Mouse (Mus musculus) hindbrain, postnatal 0 days (tissue): ENCODE measurements around the gene Ddx1. TPM values are rescaled to one million over a fixed set of nuclear protein-coding genes. Genes with fewer than 3 reads are reported as not detected.

Experiments
- ATAC-seq: fragments of 200-750 bp; cut with Nextera tagmentation; 2 replicates; pipeline ENCODE4 v1.8.0; 2017; ENCODE audit warnings: mild to moderate bottlenecking, moderate TSS enrichment, moderate library complexity
- DNase-seq: peaks from one replicate; pipeline ENCODE4 v3.0.0-alpha.2; 2015; ENCODE audit warnings: low spot score
- H3K27ac ChIP-seq: fragments of 300-500 bp; sonication (generic); 2 replicates; pipeline ENCODE4 v1.5.1; 2014; ENCODE audit warnings: mild to moderate bottlenecking
- H3K27me3 ChIP-seq: fragments of 300-500 bp; sonication (generic); 2 replicates; pipeline ENCODE4 v1.6.1; 2014; ENCODE audit warnings: low read length, mixed read lengths; ENCODE audit not compliant: insufficient read depth
- H3K36me3 ChIP-seq: fragments of 300-500 bp; sonication (generic); 2 replicates; pipeline ENCODE4 v1.6.1; 2014; ENCODE audit warnings: low read length, mixed read lengths; ENCODE audit not compliant: insufficient read depth
- H3K4me1 ChIP-seq: fragments of 300-500 bp; sonication (generic); 2 replicates; pipeline ENCODE4 v1.6.1; 2014; ENCODE audit warnings: antibody characterized with exemption, low read length, mixed read lengths; ENCODE audit not compliant: insufficient read depth
- H3K4me2 ChIP-seq: fragments of 300-500 bp; sonication (generic); 2 replicates; pipeline ENCODE4 v1.6.1; 2014; ENCODE audit warnings: low read depth, mild to moderate bottlenecking, low read length, moderate library complexity, mixed read lengths
- H3K4me3 ChIP-seq: fragments of 300-500 bp; sonication (generic); 2 replicates; pipeline ENCODE4 v1.5.1; 2014; ENCODE audit warnings: low read length
- H3K9ac ChIP-seq: fragments of 300-500 bp; sonication (generic); replicated peaks from 2 replicates; pipeline ENCODE4 v1.6.1; 2014; ENCODE audit warnings: mild to moderate bottlenecking, low read length, moderate library complexity, mixed read lengths
- H3K9me3 ChIP-seq: fragments of 300-500 bp; sonication (generic); 2 replicates; pipeline ENCODE4 v1.6.1; 2016; ENCODE audit warnings: low read length, mixed read lengths
- CTCF ChIP-seq: IDR thresholded peaks from 2 replicates; pipeline ENCODE4 v1.5.1; 2016; ENCODE audit warnings: antibody characterized with exemption, control low read depth, low read depth
- WGBS: fragments of 180-500 bp; shearing (Covaris S2); extraction: QIAGEN DNeasy Blood & Tissue Kit; methylation state at CpG from one replicate; pipeline ENCODE4 v1.1.7; 2014; 5-methylcytosine and 5-hydroxymethylcytosine counted together
- polyA plus RNA-seq: library from polyadenylated mRNA; unstranded; fragments of >200 nt; fragmentation: Nextera tagmentation; extraction: Ambion mirVana; gene quantifications from 2 replicates; pipeline ENCODE4 v1.2.1, GENCODE M21; 2015
- total RNA-seq: library from RNA; depleted of rRNA; stranded (reverse); fragments of >200 nt; gene quantifications from 2 replicates; pipeline ENCODE4 v1.2.3, GENCODE M21; 2014; rRNA removed

The Ddx1 gene
- total RNA-seq (29.2 and 29.4 TPM in 2 replicates), polyA plus RNA-seq (120 and 130 TPM in 2 replicates)

DNA sequence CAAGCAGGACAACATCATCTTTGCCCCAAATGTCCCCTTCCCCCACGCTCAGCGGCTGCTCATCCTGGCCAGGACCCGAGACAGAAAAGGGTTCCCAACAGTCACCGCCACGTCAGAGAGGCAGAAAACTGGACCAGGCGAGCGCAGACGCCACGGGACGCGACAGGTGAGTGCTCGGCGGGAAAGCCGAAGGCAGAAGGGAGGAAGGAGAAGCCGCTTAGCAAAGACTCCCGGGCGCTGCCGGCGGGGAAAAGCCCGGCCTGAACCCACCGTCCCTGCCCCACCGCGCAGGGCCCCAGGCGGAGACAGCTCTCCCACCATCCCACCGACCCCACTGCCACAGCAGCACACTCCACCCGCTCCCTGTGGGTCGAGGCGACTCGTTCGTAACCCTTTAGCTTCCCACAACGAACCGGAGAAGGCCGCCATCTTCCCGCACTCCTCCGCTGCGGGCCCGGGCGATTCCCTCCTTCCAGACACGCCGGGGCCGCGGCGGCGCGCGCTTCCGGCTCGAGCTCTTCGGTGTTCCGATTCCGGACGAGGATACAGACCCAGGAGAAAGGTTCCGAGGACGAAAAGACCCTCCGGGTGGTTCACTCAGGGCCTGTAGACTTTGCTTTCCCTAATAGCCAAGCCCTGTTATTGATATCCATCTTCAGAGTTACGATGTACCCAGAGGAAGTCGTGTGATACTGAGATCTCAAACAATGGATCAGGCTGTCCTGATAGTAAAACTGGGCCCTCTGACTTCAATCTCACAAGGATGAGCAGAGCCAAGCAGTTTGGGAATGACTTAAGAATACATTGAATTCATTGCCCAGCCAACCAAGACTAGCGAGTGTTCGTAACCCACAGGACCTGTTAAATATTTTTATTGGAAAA, at the start of gene Ddx1:
Gene Ddx1, minus strand, starts transcription at position 523 of the 882 bp plus-strand sequence.
- 2% methylated on average over 59 of the region's 59 CpGs for WGBS
- DNase-seq (peak; percentile 92), ATAC-seq (peak; percentile 96)
- Histone ChIP-seq H3K36me3 (0 out of 2 replicates have a peak, but pooled peaks cover 5% of the 10 kb centered on the region), H3K9me3 (no peaks in the 10 kb centered on the region), H3K27me3 (no peaks in the 10 kb centered on the region), H3K4me3 (peak within 1 kb of the TSS; percentile 76), H3K9ac (peak within 1 kb of the TSS; percentile 88), H3K4me1 (peaks cover 5% of the 10 kb centered on the region; the same call in 1 of the 2 replicates), H3K27ac (peak within 1 kb of the TSS; percentile 86), H3K4me2 (peak within 1 kb of the TSS; percentile 61)
- TF ChIP-seq CTCF: no peak

DNA sequence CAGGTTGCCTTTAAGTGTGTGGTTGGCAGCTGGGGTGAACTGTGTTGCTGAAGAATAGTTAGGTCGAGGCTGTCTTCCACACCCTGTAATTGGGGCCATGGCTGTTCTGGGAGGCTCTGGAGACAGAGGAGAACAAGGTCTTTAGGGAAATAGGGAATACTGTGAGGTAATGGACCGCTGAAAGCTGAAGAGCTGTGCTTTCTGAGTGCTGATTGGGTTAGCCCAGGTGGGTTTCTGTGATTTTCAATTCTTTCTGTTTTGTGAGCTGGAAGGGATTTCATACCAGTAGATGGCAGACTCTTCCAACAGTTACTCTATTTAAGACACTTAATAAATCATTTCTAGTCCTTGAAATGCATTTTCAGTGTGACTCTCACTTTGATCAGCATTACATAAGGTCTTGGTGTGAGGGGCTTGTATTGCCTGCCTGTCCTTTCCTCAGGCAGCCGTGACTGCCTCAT, 44.4 kb upstream of the Ddx1 start:
- WGBS: 66% methylated on average over 3 of the region's 3 CpGs
- H3K36me3 ChIP-seq: peaks cover 7% of the 10 kb centered on the region; the same call in 1 of the 2 replicates
- no peak overlapping the region for H3K9ac ChIP-seq
- H3K27ac ChIP-seq: no peak overlapping the region
- H3K4me3 ChIP-seq: no peak overlapping the region
- no peaks in the 10 kb centered on the region for H3K9me3 ChIP-seq
- ATAC-seq (peak; percentile 38; the same call in 1 of the 2 replicates), DNase-seq (peak; percentile 72)
- H3K4me2 ChIP-seq: no peak overlapping the region
- TF ChIP-seq CTCF: peak; percentile 64
- no peaks in the 10 kb centered on the region for H3K4me1 ChIP-seq
- H3K27me3 ChIP-seq: no peaks in the 10 kb centered on the region

DNA sequence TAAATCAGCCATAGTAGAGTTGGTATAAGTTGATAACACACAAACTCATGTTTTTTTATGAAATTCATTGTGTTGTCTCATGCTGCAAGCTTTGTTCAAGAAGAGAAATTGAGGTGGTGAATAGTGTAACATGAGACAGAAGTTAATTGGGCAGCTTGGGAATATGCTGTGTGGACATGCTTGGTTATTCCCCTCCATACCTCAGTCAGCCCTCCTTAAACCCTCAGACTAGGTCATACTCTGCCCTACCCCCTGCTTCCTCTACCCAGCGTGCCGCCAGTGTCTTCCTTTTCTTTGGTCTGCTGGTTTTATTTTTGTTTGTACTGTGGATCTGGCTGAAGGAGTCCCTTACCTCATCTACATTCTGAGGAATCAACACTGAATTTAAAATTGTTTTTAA, 42.4 kb upstream of the Ddx1 start:
- 77% methylated on average over 2 of the region's 2 CpGs for WGBS

DNA sequence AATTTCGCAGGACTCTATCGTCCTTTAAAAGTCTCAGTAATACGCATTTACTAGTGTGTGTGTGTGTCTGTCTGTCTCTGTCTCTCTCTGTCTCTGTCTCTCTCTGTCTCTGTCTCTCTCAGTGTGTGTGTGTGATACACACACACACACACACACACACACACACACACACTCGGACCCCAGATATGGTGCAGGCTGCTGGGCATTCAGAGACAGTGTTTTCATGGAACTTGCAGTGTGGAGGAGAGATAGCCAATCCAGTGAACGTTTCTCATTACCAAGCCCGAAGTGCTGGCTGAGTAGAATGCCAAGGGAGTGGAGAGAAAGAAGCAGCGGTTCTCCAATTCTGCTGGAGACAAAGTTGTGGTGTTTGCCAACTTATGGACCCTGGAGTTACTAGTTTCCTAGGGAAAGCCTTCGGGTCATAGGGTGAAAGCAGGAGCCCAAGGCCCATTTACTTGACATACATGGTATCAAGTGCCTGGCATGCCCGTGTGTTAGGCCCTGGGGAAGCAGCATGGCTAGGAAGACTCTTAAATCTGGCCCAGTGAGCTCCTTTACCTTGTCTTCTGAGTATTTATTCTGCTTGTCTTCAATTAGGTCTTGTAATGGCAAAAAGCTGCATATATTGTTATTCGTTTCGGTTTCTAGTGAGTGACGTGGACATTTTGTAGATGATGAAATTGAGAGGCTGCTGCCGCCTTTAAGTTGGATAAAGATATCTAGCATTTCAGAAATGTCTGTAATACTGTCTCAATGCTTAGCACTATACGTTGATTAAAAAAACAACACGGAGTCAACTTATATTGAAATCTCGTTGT, 20.8 kb upstream of the Ddx1 start:
- DNase-seq (no peak), ATAC-seq (peak; percentile 53)
- peak overlapping the region; percentile 75 for H3K4me2 ChIP-seq
- H3K9me3 ChIP-seq: no peaks in the 10 kb centered on the region
- WGBS: 41% methylated on average over 16 of the region's 16 CpGs
- TF ChIP-seq CTCF: no peak
- peak overlapping the region; percentile 80 for H3K9ac ChIP-seq
- H3K4me3 ChIP-seq: peak overlapping the region; percentile 96
- no peaks in the 10 kb centered on the region for H3K27me3 ChIP-seq
- peak overlapping the region; percentile 74; the same call in 1 of the 2 replicates for H3K27ac ChIP-seq
- peaks cover 10% of the 10 kb centered on the region; the same call in 1 of the 2 replicates for H3K4me1 ChIP-seq
- peaks cover 5% of the 10 kb centered on the region; the same call in 1 of the 2 replicates for H3K36me3 ChIP-seq

More for the DNA sequence above, 42.4 kb upstream of the Ddx1 start:
- no peak for ATAC-seq
- Histone ChIP-seq H3K4me1 (no peaks in the 10 kb centered on the region), H3K4me3 (no peak overlapping the region), H3K27me3 (no peaks in the 10 kb centered on the region), H3K27ac (no peak overlapping the region), H3K9ac (no peak overlapping the region), H3K36me3 (peaks cover 11% of the 10 kb centered on the region), H3K9me3 (no peaks in the 10 kb centered on the region), H3K4me2 (no peak overlapping the region)
- DNase-seq: no peak
- no peak for TF ChIP-seq CTCF

DNA sequence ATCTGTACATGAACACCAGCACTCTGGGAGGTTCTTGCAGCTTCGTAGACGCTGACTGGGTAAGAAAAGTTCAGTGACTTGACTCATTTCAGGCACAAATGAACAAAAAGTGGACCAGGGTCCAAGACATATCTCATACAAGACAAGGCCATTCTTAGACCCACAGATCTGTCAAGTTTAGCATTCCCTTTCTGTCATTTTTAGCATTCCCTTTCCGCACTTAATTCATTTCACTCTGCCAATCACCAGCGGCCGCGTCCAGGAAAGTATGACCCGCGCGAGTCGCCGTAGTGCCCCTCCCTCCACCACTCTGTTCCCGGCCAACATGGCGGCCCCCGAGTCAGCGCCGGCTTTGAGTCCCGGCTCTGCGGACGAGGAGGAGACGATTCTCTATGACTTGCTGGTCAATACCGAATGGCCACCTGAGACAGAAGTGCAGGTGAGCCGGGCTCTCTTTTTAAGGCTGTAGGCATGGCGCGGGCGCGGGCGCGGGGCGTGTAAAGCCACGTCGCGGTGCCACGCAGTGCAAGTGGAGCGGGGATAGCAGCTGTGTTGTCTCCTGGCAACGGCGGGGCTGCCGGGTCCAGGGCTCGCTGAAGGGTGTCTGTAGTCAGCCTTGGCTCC, 19.9 kb upstream of the Ddx1 start, which contains the start of gene Nbas:
Gene Nbas, plus strand, starts transcription at position 308 of the 624 bp plus-strand sequence.
- Histone ChIP-seq H3K9me3 (no peaks in the 10 kb centered on the region), H3K27ac (peak within 1 kb of the TSS; percentile 74), H3K36me3 (no peaks in the 10 kb centered on the region), H3K4me1 (peaks cover 10% of the 10 kb centered on the region; the same call in 1 of the 2 replicates), H3K27me3 (no peaks in the 10 kb centered on the region), H3K4me3 (peak within 1 kb of the TSS; percentile 96), H3K9ac (peak within 1 kb of the TSS; percentile 80), H3K4me2 (peak within 1 kb of the TSS; percentile 75)
- 2% methylated on average over 38 of the region's 38 CpGs for WGBS
- ATAC-seq (peak; percentile 96), DNase-seq (peak; percentile 81)
- TF ChIP-seq CTCF: no peak

DNA sequence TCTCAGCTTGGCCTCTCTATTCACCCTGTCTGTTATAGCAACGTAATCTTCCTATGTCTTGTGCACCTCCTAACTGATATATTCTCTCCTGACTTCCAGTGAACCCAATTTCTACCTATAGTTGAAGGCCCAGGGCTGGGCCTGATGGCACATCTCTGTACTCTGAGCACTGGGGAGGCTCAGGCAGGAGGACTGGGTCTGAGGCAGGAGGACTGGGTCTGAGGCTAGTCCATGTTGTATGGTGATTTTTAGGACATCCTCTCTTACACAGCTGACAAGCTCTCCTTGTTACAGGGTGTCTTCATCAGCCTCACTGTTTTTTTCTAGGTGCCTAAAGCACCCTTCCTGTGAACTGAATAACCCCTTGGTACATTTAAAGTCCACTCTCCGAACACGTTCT, 19.4 kb upstream of the Ddx1 start:
- Histone ChIP-seq H3K4me3 (peak overlapping the region; percentile 96), H3K9ac (peak overlapping the region; percentile 80; the same call in 1 of the 2 replicates), H3K4me2 (peak overlapping the region; percentile 75), H3K4me1 (peaks cover 10% of the 10 kb centered on the region; the same call in 1 of the 2 replicates), H3K9me3 (no peaks in the 10 kb centered on the region), H3K36me3 (no peaks in the 10 kb centered on the region), H3K27me3 (no peaks in the 10 kb centered on the region), H3K27ac (no peak overlapping the region)
- DNase-seq (no peak), ATAC-seq (peak; percentile 16)
- 49% methylated on average over 3 of the region's 3 CpGs for WGBS
- TF ChIP-seq CTCF: no peak
